Mouse (Mus musculus) small intestine, adult 2 months (tissue): Measurements from ENCODE around the gene Tepsin.

ENCODE experiments used
- CTCF ChIP-seq: fragments of 200-500 bp; IDR thresholded peaks from 2 replicates; pipeline ENCODE4 v1.5.1; 2012; ENCODE audit warnings: low read depth, mild to moderate bottlenecking, control low read depth, inconsistent platforms, low read length, moderate library complexity, mixed read lengths; ENCODE audit not compliant: insufficient replicate concordance, insufficient read length; ENCODE audit errors: extremely low read depth
- POLR2A ChIP-seq: fragments of 200-500 bp; IDR thresholded peaks from 2 replicates; pipeline ENCODE4 v1.6.1; 2012; ENCODE audit warnings: low read depth, mild to moderate bottlenecking, control low read depth, inconsistent platforms, low read length, moderate library complexity

DNA sequence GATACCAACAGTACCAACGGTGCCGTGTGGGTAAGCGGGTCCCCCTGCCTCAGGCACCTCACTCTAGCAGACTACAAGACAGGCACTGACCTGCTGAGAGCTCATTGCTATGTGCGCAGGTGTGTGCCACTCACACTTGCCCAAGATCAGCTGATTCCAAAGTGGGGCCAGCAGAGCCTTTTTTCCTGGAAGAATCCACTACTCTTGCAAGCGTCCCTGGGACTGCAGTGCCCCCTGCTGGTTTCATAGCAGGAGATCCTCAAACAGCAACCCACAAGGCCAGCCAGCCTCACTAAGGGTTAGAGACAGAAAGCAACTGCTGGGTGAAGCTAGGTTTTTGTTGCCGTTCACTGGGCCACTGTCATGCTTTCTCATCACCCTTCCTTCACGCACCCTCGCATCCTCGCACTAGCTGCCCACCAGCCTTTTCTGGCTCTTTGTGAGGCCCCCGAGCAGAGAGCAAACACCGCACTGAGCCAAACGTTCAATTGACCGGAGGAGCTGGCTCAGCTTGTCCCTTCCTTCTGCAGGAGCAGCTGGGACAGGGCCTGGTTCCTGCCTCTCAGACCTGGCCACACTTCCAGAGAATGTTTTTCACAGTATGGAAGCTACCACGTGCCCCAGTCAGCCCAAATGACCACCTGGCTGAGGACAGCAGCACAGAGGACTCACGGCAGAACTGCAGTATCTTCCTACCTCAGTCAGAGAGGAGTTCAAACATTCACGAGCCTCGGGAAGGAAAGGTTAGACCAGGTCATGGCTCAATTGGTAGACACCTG is 22.3 kb upstream of the Tepsin start:
- peak; percentile 12; the same call in 1 of the 2 replicates for TF ChIP-seq POLR2A
- TF ChIP-seq CTCF = peak; percentile 66; the same call in 1 of the 2 replicates
